Mouse (Mus musculus) left cerebral cortex, postnatal 14 days (tissue): ENCODE measurements around the gene Il10rb. TPM values are rescaled to one million over a fixed set of nuclear protein-coding genes. Genes with fewer than 3 reads are reported as not detected.

Experiments
- DNase-seq, 2 experiments: peaks; one replicate each; pipeline ENCODE4 v3.0.0; 2021 to 2022; ENCODE audit warnings: low spot score in 2 of 2, mixed read lengths in 1 of 2
- intact Hi-C: fragments of 180-260 bp; cut with DNase I; formaldehyde crosslinking; loops from one replicate; pipeline ENCODE4 v1.15.1; 2025
- total RNA-seq, 2 experiments: library from RNA; stranded (reverse); gene quantifications; 2 replicates each; pipeline ENCODE4 v1.2.3; 2021

Il10rb gene
- total RNA-seq, 2 experiments from 2014 or later: 8.7 to 9.8 TPM

DNA sequence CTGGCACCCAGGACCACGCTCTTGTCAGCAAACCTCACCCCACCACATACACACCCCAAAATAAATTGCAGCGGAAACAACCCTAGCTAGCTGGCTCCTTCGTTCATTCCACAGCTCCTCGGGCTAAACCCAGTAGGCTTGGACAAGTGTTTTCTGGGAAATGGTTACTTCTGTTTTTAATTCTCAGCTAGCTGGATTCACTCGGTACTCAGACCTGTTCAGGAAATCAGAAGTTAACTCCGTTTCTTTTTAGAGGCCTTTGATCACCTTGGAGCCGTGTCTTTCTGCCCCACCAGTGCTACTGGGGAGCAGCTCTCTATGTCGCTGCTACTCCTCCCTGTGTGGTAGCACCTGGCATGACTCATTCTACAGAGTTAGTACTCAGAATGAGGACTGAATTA lies 37.2 kb downstream of the Il10rb start:
- DNase-seq: no peak
- intact Hi-C loops: no loop called here

- intact Hi-C loops: no loop called here
- no peak for DNase-seq
Observed at GRCm38 (mm10) chr16:91444847-91445246, 38.9 kb downstream of the Il10rb start.

DNA sequence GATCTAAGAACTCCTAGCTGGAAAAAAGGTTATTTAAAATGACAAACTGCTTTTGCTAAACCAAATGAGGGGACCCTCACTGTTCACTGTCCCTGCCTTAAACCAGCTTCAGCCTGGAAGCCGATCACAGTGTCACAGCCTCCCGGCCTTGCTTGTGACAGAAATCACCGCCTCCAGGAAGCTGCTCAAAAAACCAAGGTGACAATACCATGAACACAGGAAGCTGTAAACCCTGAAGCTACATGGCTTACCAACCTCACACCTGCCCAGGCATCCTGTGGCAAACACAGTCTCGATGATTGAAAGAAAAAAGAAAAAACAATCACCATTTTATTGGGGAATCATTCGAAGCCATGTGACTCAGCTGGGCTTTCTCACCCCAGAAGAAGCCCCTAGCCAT lies 39.6 kb downstream of the Il10rb start:
- intact Hi-C loops: no loop called here
- DNase-seq: no peak

DNA sequence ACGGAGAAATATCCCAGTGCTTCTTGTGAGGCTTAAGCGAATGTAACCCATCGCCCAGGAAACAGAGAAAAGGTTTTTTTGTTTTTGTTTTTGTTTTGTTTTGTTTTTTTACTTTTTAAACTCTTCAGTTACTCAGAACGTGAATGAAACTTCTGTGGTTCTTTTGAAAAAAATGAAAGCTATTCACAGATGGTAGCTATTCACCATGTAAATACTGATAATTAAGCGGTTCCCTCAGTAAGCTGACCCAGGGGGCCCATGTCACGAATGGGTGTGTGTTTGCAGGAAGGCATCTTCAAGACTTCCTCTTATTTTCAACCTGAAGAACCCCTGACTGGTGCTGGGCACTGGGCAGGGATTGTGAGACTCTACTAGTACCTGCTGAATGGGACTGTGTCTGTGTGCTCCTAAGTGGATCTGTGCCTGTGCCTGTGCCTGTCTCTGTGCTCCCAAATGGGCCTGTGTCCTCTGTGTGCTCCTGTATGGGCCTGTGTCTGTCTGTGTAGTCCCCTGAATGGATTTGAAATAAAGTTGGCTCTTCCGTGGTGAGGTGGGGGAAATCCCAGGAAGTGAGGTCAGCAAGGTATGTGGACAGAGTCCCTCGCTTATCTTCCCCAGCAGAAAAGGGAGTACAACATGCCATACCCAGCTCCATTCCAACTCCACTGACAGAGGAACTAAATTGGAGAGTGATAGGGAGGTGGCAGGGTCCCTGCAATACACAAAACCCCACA lies 41.0 kb downstream of the Il10rb start:
- no peak for DNase-seq
- intact Hi-C loops: no loop called here

DNA sequence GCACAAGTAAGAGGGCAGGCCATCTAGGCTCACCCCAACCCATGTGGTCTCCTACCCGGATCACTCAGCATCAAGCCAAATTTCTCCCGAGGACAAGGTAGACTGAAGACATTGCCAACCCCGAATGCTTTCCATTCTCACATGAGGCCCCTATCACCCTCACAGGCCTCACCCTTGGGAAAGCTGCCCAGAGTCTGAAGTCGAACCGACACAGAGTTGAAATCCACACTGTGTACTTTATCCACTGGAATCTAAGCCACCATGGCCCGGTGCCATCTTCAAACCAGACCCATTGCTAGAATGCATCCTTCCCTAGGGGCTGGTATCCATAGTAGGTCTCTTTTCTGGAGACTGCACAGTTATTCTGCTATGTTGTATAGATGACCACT lies 41.5 kb downstream of the Il10rb start:
- no peak for DNase-seq

GRCm38 (mm10) chr16:91448088-91448487 lies 42.1 kb downstream of the Il10rb start:
- intact Hi-C loops: no loop called here

More for the DNA sequence above, 41.5 kb downstream of the Il10rb start:
- intact Hi-C loops: no loop called here

GRCm38 (mm10) chr16:91448895-91449294 lies 42.9 kb downstream of the Il10rb start:
- DNase-seq: no peak
- intact Hi-C loops: no loop called here

More at GRCm38 (mm10) chr16:91448088-91448487, 42.1 kb downstream of the Il10rb start:
- no peak for DNase-seq

DNA sequence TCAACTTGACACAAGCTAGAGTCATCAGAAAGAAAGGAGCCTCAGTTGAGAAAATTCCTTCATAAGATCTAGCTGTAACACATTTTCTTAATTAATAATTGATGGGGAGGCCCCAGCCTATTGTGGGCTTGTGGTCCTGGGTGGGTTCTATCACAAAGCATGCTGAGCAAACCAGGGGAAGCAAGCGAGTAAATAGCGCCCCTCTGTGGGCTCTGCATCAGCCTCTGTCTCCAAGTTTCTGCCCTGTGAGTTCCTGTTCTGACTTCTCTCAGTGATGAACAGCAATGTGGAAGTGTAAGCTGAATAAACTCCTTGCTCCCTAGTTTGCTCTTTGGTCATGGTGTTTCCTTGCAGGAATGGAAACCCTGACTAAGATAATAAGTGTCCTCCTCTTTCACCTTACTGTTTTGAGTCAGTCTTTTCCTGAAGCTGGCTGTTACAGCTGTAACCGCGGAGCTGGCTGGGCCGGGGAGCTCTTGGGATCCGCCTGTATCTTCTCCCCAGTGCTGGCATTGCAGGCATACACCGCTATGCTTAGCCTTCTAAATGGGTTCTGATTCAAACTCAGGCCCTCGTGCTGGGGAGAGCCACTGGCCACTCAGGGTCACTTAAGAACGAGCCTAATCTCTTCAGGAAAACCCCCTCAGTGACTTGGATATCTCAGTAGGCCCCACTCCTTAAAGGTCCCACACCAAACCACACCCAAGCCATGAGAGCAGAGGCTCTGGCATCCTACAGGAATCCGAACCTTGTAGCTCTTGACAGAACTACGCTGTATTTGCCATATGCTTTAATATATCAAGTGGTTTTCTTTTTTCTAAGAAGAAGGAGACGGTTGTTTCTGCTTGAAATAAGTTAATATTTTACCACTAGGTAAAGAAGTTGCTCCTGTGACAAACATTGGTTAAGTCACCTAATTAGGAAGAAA lies 44.4 kb downstream of the Il10rb start:
- intact Hi-C loops: no loop called here

DNA sequence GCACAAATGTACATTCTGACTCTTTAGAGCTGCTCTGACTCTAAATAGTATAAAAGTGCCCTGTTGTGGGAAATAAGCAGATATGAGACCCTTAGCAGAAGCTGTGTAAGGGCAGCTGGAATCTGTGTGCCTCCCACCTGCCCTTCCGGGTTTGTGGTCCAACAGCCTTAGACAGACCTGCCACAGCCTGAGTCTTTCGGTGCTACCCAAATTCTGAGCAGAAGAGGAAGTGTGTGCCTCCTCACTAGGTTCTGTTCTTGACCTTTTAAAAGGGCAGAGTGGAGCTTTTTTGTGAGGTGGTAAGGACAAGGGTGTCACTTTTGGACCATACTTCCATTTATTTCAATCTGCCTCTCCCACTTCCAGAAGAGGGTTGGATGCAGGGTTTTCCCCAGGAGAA lies 46.0 kb downstream of the Il10rb start:
- intact Hi-C loops: no loop called here
- DNase-seq: no peak

More for the DNA sequence above, 44.4 kb downstream of the Il10rb start:
- DNase-seq: no peak

- intact Hi-C loops: no loop called here
- DNase-seq: no peak
Observed at GRCm38 (mm10) chr16:91452363-91452896, 46.5 kb downstream of the Il10rb start.

- intact Hi-C loops: no loop called here
Observed at GRCm38 (mm10) chr16:91455868-91456267, 49.9 kb downstream of the Il10rb start.

GRCm38 (mm10) chr16:91458301-91458746 lies 52.4 kb downstream of the Il10rb start:
- DNase-seq: no peak
- intact Hi-C loops: no loop called here

More at GRCm38 (mm10) chr16:91455868-91456267, 49.9 kb downstream of the Il10rb start:
- no peak for DNase-seq

DNA sequence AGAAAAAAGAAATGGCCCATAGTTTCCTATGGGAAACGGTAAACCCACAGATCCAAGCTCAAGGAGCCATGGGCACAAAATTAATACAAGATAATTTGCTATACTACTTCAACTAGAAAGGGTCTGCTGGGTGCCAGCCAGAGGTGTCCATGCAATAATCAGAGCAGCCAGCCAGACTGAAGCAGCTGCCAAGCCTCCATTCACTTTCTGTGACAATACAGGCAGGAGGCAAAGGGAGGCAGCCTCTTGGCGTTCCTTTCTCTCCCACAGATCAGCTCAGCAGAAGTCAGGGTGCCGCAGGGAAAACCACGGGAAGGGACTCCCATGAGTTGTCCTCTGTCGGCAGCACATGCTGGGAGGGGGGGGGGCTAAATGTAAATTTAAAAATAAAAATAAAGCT lies 53.0 kb downstream of the Il10rb start:
- DNase-seq: no peak
- intact Hi-C loops: no loop called here

- intact Hi-C loops: no loop called here
Observed at GRCm38 (mm10) chr16:91459396-91459795, 53.4 kb downstream of the Il10rb start.

GRCm38 (mm10) chr16:91459841-91460370 lies 53.9 kb downstream of the Il10rb start:
- DNase-seq: no peak
- intact Hi-C loops: loop anchor here (5.0 kb wide), 1 partner anchor 88 kb away; the partner anchor contains the start of gene Ifnar2

More at GRCm38 (mm10) chr16:91459396-91459795, 53.4 kb downstream of the Il10rb start:
- no peak for DNase-seq

- no peak for DNase-seq
- intact Hi-C loops: loop anchor here (5.0 kb wide), 1 partner anchor 89 kb away; the partner anchor contains the start of gene Ifnar2
Observed at GRCm38 (mm10) chr16:91461066-91461638, 55.2 kb downstream of the Il10rb start.

DNA sequence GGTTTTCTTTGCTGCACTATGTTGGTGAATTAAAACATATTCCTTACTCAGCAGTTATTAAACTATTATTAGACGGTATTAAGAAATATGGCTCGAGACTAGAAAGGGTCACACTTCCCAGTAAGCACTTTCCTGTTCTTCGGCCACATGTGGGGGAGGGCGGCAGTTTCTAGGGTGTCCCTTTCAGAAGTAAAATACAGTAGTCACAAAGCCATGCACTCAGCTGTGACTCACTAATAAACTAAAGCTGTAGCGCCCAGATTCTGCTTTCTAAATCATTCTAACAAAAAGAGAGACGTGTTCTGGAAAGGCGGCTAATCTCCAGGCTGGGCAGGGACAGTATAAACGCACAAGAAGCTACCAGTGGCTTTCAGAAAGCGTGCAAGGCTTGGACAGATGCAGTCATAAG lies 55.8 kb downstream of the Il10rb start:
- no peak for DNase-seq
- intact Hi-C loops: loop anchor here (5.0 kb wide), 1 partner anchor 89 kb away; the partner anchor contains the start of gene Ifnar2

DNA sequence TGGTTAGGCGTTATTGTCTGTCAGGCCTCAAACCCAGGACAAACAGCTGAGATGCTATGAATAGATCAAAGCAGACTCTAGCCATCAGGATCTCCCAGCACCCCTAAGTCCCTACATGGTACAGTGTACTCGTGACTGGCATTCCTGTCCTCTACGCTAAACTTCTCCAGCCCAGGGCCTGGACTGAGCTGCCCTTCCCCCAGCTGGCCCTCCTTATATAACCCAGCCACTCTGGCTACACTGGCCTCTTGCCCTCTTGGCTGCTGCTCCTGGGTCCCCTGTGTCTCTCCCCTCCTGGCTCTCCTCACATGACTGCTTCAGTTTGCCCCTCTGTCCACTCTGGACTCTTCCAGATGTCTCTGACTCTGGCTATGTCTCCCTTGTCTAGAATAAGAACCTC lies 56.7 kb downstream of the Il10rb start:
- DNase-seq: no peak
- intact Hi-C loops: loop anchor here (5.0 kb wide), 1 partner anchor 90 kb away; the partner anchor contains the start of gene Ifnar2

GRCm38 (mm10) chr16:91463400-91463799 lies 57.4 kb downstream of the Il10rb start:
- intact Hi-C loops: loop anchor here (5.0 kb wide), 1 partner anchor 91 kb away; the partner anchor contains the start of gene Ifnar2
- DNase-seq: no peak
